In the genomic region with DNA sequence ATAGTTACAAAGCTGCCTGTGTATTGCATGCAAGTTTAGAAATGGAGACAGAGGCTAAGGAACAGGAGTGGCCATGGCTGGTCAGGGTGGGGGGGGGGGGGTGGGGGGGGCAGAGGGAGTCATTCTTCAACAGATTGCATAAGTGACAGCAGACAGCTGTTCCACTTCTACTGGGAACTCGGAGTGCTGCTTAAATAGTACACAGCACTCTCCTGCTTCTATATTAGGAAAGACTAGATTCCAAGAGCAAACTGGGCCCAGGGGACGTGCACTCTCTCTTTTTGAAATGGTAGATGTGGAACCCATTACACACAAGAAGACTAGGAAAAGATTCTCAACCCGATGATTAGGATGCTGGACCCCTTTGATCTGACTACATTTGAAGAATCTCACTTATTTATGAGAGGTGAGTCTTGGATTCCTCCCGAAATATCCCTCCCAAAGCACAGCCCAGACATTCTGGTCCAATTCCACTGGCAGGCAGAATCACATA, we compare ENCODE assay signal across 9 mouse cellular contexts. TPM values are rescaled to one million over a fixed set of nuclear protein-coding genes. Genes with fewer than 3 reads are reported as not detected.
DNase-seq lines count a peak whose midpoint lies in the region; TF ChIP-seq lines count a peak whose summit lies in the region.
"Had no signal": no experiment of that assay in that cellular context is flagged by ENCODE, and none has a peak within 500 bp of the region (broad histone marks: within the 10 kb centered on the region; RNA-seq: fewer than 3 reads in every experiment).

A gene (plus strand): TSS at position 269 of the 493 bp plus-strand sequence.

- H3K9me3 ChIP-seq in forebrain, embryonic 10.5 days, result no peaks in the 10 kb centered on the region
- H3K9me3 ChIP-seq: liver, embryonic 15.5 days had no signal

- TF ChIP-seq CTCF in testis, adult 2 months (IDR thresholded peaks at IDR 0.05; ENCODE audit: control insufficient read depth, insufficient read depth, insufficient replicate concordance, low read depth, low read length), result no peak

- H3K27ac ChIP-seq in testis, adult 2 months (ENCODE audit: control insufficient read depth, insufficient read depth, low read depth, low read length), result peak within 1 kb of the TSS; percentile 60
- no peak within 1 kb of the TSS for H3K27ac ChIP-seq in forebrain, embryonic 10.5 days
- H3K27ac ChIP-seq: liver, embryonic 15.5 days had no signal

- H3K36me3 ChIP-seq in testis, adult 2 months (ENCODE audit: control insufficient read depth, insufficient read depth, low read length), result no peaks in the 10 kb centered on the region
- H3K36me3 ChIP-seq in forebrain, embryonic 10.5 days (replicated peaks), result peaks cover 16% of the 10 kb centered on the region
- H3K36me3 ChIP-seq: liver, embryonic 15.5 days had no signal

- no peaks in the 10 kb centered on the region for H3K27me3 ChIP-seq in testis, adult 2 months (ENCODE audit: control insufficient read depth, insufficient read depth, low read length)
- H3K27me3 ChIP-seq in forebrain, embryonic 10.5 days (ENCODE audit: poor library complexity, severe bottlenecking), result no peaks in the 10 kb centered on the region
- H3K27me3 ChIP-seq: liver, embryonic 15.5 days had no signal

- H3K4me1 ChIP-seq in testis, adult 2 months (ENCODE audit: control insufficient read depth, insufficient read depth, low read length), result no peaks in the 10 kb centered on the region
- peaks cover 13% of the 10 kb centered on the region; the same call in 1 of the 2 replicates for H3K4me1 ChIP-seq in forebrain, embryonic 10.5 days
- H3K4me1 ChIP-seq: liver, embryonic 15.5 days had no signal

- 74% methylated on average over 4 of the region's 4 CpGs for WGBS in forebrain, embryonic 10.5 days

- no peak for DNase-seq in testis, postnatal 10 days (ENCODE audit: low spot score)
- peak; percentile 54 for DNase-seq in gastrocnemius, postnatal 14 days
- DNase-seq in kidney, adult 9 months, result peak; percentile 60
- DNase-seq in lung, postnatal 25 days (ENCODE audit: low spot score), result peak; percentile 74
- DNase-seq in spleen, postnatal 4 days (ENCODE audit: low spot score in 2 of 2), result no peak
- no peak for DNase-seq in thymus, postnatal 25 days
- DNase-seq in forebrain, embryonic 10.5 days (ENCODE audit: extremely low spot score, low spot score), result no peak

- no peak for TF ChIP-seq POLR2A in testis, adult 2 months (IDR thresholded peaks at IDR 0.05; ENCODE audit: control insufficient read depth, low read depth, low read length)

- no peak within 1 kb of the TSS for H3K4me3 ChIP-seq in testis, adult 2 months (ENCODE audit: control insufficient read depth, low read depth, low read length)
- H3K4me3 ChIP-seq in forebrain, embryonic 10.5 days, result no peak within 1 kb of the TSS
- H3K4me3 ChIP-seq: liver, embryonic 15.5 days had no signal

- intact Hi-C loops in gastrocnemius, postnatal 14 days (cut with DNase I; ENCODE audit: low total_unique reads), result no loop called here

RNA-seq across cellular contexts. Expression of the gene that starts here (rescaled TPM):
- polyA plus RNA-seq in testis, adult 2 months (2012; rRNA removed), result not detected in 2 replicates
- total RNA-seq in gastrocnemius, postnatal 14 days (2021), result under 1 TPM; 0.64 to 0.80 TPM
- 0.04 TPM in 1 of 2 replicates, not detected in the other for polyA plus RNA-seq in forebrain, embryonic 10.5 days (2016; fragmentation: Nextera tagmentation; extraction: Ambion mirVana)
- polyA plus RNA-seq: liver, embryonic 15.5 days had no signal

Comparison
In these comparisons a context has a peak if more than half of its experiments do, and no peak if none do; other contexts are left out.
1. Peak in DNase-seq in gastrocnemius, postnatal 14 days; RNA of the gene not detected or under 1 TPM.
2. DNase-seq: peak in kidney, adult 9 months (single experiment) and lung, postnatal 25 days (single experiment); none in testis, postnatal 10 days (single experiment), spleen, postnatal 4 days (0 of 2), thymus, postnatal 25 days (single experiment) and forebrain, embryonic 10.5 days (single experiment).